Mouse (Mus musculus) cerebellum, postnatal 4 days (tissue): ENCODE results near the gene Ppat.
"Not testable (repeated sequence)": the region's sequence is repeated elsewhere in the genome, so short reads cannot be mapped to it uniquely, and the experiment has no call there.

ENCODE experiments used
- DNase-seq, 2 experiments: peaks; one replicate each; pipeline ENCODE4 v3.0.0; 2022; ENCODE audit warnings: low spot score in 2 of 2, mixed read lengths in 1 of 2

Gene Ppat

GRCm38 (mm10) chr5:76951106-76952027 is at the start of gene Ppat, which contains the start of gene Paics:
Ppat (minus strand) TSS chr5:76951578.
Paics (plus strand) TSS chr5:76951307.
- DNase-seq = peak; percentile 92 to 96

- DNase-seq = no peak
Observed at GRCm38 (mm10) chr5:76998416-76998815, 47.0 kb upstream of the Ppat start.

GRCm38 (mm10) chr5:76993174-76993814 is 41.9 kb upstream of the Ppat start:
- DNase-seq = no peak

- DNase-seq = no peak
Observed at GRCm38 (mm10) chr5:76990789-76991188, 39.4 kb upstream of the Ppat start.

GRCm38 (mm10) chr5:76984015-76984414 is 32.6 kb upstream of the Ppat start:
- DNase-seq = no peak

- no peak for DNase-seq
Observed at GRCm38 (mm10) chr5:76975736-76976135, 24.4 kb upstream of the Ppat start.

GRCm38 (mm10) chr5:76974554-76975285 is 23.3 kb upstream of the Ppat start, which contains the start of gene Srp72:
Srp72 (plus strand) TSS chr5:76974683.
- peak; percentile 84 to 86 for DNase-seq

- no peak for DNase-seq
Observed at GRCm38 (mm10) chr5:76974207-76974553, 22.8 kb upstream of the Ppat start.

- no peak for DNase-seq
Observed at GRCm38 (mm10) chr5:76973488-76973887, 22.1 kb upstream of the Ppat start.

GRCm38 (mm10) chr5:76971115-76971514 is 19.7 kb upstream of the Ppat start:
- not testable (repeated sequence) for DNase-seq

GRCm38 (mm10) chr5:76969250-76969649 is 17.9 kb upstream of the Ppat start:
- DNase-seq = no peak

- DNase-seq = no peak
Observed at GRCm38 (mm10) chr5:76964651-76965050, 13.3 kb upstream of the Ppat start.

- DNase-seq = no peak
Observed at GRCm38 (mm10) chr5:76962545-76962944, 11.2 kb upstream of the Ppat start.

GRCm38 (mm10) chr5:76959587-76959986 is 8.2 kb upstream of the Ppat start:
- no peak for DNase-seq

- DNase-seq = no peak
Observed at GRCm38 (mm10) chr5:76957954-76958353, 6.6 kb upstream of the Ppat start.

GRCm38 (mm10) chr5:76955474-76955873 is 4.1 kb upstream of the Ppat start:
- DNase-seq = no peak

- DNase-seq = no peak
Observed at GRCm38 (mm10) chr5:76954271-76954900, 3.0 kb upstream of the Ppat start.

- no peak for DNase-seq
Observed at GRCm38 (mm10) chr5:76953794-76954193, 2.4 kb upstream of the Ppat start.

- DNase-seq = no peak
Observed at GRCm38 (mm10) chr5:76952112-76953040, 998 bp upstream of the Ppat start.

- DNase-seq = no peak
Observed at GRCm38 (mm10) chr5:76950343-76951105, 854 bp downstream of the Ppat start.
